Mouse (Mus musculus) cortical plate, adult 2 months (tissue): ENCODE measurements at regions not wholly inside any gene's neighbourhood (a gene's known extent, or its start where the extent isn't known, plus 50 kb on each side); places are given as distances from the start of the nearest gene placed in this dataset.

Experiments
- CTCF ChIP-seq: fragments of 200-500 bp; IDR thresholded peaks from 2 replicates; pipeline ENCODE4 v1.5.1; 2011; ENCODE audit warnings: mild to moderate bottlenecking, control low read depth, low read length; ENCODE audit not compliant: insufficient read depth; ENCODE audit errors: extremely low read depth
- POLR2A ChIP-seq: fragments of 200-500 bp; IDR thresholded peaks from 2 replicates; pipeline ENCODE4 v1.6.1; 2011; ENCODE audit warnings: mild to moderate bottlenecking, low read length, control low read depth; ENCODE audit not compliant: insufficient read depth; ENCODE audit errors: extremely low read depth

DNA sequence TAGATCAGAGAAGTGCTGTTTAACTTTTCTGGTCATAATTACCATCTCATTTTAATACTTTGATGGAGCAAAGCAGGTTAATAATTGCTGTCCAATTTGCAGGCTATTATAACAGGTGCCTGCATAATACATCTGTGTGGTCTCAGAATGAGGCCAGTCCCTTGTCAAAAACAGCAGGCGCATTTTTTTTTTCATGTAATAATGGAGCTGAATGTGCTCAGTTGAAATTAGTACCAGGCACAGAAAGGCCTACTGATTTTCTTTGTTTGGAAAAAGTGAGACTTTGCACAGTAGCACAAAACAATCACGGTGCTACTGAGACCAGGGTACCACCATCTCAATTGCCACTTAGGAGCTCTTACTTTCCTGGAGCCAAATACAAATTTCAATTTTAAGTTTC is 311.3 kb upstream of the Emcn start:
- TF ChIP-seq CTCF (no peak), POLR2A (no peak)
